Mouse (Mus musculus) gastrocnemius, adult 18-20 months (tissue): ENCODE data around the gene Zfp672. TPM values are rescaled to one million over a fixed set of nuclear protein-coding genes. Genes with fewer than 3 reads are reported as not detected.
"Not testable (repeated sequence)": the region's sequence is repeated elsewhere in the genome, so short reads cannot be mapped to it uniquely, and the experiment has no call there.

ENCODE experiments used
- DNase-seq: peaks from one replicate; pipeline ENCODE4 v3.0.0; 2021; ENCODE audit warnings: low spot score
- total RNA-seq, 2 experiments: library from RNA; stranded (reverse); gene quantifications; 2 replicates each; pipeline ENCODE4 v1.2.3; 2021

The Zfp672 gene
- total RNA-seq, 2 experiments from 2014 or later = 33.2 to 45.7 TPM

DNA sequence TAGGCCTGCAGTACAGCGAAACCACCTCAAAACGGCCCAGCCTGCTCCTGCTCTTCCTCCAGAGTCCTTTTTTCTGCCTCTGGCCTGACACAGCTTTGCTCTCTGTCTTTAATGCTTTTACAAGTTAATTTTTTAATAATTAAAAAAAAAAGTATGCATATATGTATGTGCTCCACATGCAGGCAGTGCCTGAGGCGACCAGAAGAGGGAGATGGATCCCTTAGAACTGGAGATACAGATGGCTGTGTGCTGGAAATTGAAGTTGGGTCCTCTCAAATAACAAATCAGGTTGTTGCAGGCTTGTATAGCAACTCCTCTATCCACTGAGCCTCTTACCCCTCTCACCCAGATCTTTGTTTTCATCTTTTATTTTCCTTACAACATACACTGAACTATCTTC, 3.4 kb downstream of the Zfp672 start:
- no peak for DNase-seq

- DNase-seq = no peak
Observed at GRCm38 (mm10) chr11:58324614-58325229, 5.4 kb downstream of the Zfp672 start.

DNA sequence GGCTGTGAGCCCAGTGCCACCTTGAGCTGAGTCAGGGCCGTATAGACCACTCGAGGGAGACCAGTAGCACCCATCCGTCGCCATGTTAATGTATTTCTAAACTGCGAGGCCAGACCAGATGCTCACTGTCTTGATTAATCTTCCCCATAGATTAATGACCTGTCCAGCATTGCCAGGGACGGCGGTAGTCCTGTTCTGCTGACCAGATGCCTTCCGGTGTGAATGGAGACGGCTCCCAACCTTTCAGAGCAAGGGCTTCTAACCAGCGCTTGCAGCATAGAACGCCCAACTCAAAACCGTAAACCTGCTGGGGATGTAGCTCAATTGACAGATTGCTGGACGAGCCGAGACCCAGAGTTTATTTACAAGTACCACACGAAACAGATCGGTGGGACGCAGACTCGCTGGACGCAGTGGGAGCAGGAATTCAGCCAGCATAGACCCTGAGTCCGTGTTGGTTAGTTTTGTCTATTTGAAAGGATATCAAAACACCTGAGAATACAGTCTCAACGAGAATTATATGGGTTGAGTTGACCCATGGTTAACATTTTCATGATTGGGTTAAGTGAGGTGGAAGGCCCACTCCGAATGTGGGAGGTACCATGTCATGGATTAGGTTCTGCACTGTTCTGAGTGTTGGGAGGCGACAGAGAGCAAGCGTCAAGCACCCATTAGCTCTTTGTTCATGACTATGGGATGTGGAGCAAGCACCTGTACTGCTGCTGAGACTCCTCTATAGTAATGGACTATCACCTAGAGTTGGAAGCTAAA, 6.4 kb downstream of the Zfp672 start:
- DNase-seq = no peak

- peak; percentile 97 for DNase-seq
Observed at GRCm38 (mm10) chr11:58322824-58323569, 7.1 kb downstream of the Zfp672 start.

DNA sequence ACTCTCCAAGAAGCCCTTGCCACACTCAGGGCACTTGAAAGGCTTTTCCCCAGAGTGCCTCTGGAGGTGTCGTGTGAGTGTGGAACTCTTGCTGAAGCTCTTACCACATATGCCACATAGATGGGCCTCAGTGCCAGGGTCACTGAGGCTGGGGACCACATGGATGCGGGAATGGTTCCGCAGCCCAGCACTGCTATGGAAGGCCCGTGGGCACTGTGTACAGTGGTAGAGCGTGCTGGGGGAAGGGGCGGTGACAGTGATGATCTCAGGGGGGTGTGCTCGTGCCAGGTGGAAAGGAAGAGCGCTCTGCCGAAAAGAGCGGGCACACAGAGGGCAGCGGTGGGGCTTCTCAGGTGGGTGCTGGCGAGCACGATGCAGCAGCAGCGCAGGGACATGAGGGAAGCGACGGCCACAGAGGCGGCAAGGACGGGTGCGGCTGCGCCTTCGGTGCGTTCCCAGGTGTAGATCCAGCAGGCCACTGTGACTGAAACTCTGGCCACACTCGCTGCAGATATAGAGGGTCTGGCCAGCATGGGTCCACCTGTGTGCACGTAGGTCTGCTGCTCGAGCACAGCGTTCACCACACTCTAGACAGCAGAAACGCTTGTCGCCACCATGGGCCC, 13.3 kb downstream of the Zfp672 start:
- no peak for DNase-seq

GRCm38 (mm10) chr11:58316344-58316743, 13.8 kb downstream of the Zfp672 start:
- DNase-seq = no peak

DNA sequence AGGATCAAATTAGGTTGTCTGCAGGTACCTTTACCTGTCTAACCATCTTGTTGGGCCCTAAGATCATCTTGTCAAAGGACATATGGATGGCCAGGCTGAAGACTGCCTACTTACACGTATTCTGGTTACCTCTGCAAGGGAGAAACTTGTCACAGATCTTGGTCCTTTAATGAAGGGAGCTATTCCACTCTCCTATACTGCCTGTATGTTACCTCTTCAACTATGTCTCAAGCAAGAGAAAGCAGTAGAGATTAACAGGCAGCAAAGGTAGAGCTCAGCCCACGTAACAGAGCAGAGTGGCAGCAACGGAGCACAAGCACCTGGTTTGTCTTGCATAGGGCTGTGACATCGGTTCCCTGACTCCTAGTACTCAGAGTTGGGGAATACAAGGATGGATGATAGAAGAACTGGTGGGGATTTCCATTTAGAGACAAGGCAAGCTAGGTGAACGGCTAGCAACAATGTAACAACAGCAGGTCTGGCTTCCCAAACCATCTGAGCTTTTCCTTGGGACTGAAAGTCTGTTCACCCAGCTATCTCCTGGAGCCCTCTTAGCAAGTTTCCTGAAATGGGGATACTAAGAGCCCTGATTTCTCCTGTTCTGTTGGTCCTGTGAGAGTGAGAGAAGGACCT, 14.5 kb downstream of the Zfp672 start:
- no peak for DNase-seq

GRCm38 (mm10) chr11:58314069-58314468, 16.1 kb downstream of the Zfp672 start:
- no peak for DNase-seq

DNA sequence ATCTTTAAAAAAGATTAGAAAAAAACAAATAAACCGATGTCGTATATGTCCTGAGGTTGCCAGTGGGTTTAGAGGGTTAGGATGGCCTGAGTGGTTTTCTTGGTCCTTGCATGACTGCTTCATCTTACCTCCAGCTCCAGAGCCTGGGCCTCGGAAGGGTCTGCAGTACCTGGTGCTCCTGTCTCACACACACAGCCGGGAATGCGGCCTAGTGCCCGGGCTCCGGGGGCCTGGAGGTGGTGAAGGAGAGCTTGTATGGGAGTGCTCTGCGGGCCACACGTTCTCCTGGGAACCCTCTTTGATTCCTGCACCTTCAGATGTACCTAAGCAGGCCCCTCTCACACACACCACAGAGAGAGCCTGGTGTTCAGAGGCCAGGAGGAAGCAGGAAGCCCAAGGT, 21.5 kb downstream of the Zfp672 start:
- no peak for DNase-seq

GRCm38 (mm10) chr11:58307411-58308080, 22.6 kb downstream of the Zfp672 start:
- peak; percentile 27 for DNase-seq

- peak; percentile 96 for DNase-seq
Observed at GRCm38 (mm10) chr11:58306860-58307308, 23.3 kb downstream of the Zfp672 start, which contains the start of gene Zfp692. Zfp692 (plus strand) TSS chr11:58307069.

GRCm38 (mm10) chr11:58305299-58305698, 24.8 kb downstream of the Zfp672 start:
- not testable (repeated sequence) for DNase-seq

- no peak for DNase-seq
Observed at GRCm38 (mm10) chr11:58303594-58303993, 26.5 kb downstream of the Zfp672 start.

GRCm38 (mm10) chr11:58302774-58303445, 27.2 kb downstream of the Zfp672 start:
- DNase-seq = no peak

GRCm38 (mm10) chr11:58301837-58302754, 28.0 kb downstream of the Zfp672 start:
- DNase-seq = peak; percentile 96

GRCm38 (mm10) chr11:58301057-58301456, 29.1 kb downstream of the Zfp672 start:
- peak; percentile 67 for DNase-seq

- DNase-seq = no peak
Observed at GRCm38 (mm10) chr11:58297396-58297795, 32.7 kb downstream of the Zfp672 start.

- no peak for DNase-seq
Observed at GRCm38 (mm10) chr11:58292791-58293190, 37.3 kb downstream of the Zfp672 start.

GRCm38 (mm10) chr11:58290812-58291211, 39.3 kb downstream of the Zfp672 start:
- no peak for DNase-seq
